Comparison of ENCODE assay signal across 26 mouse cellular contexts in the genomic region with DNA sequence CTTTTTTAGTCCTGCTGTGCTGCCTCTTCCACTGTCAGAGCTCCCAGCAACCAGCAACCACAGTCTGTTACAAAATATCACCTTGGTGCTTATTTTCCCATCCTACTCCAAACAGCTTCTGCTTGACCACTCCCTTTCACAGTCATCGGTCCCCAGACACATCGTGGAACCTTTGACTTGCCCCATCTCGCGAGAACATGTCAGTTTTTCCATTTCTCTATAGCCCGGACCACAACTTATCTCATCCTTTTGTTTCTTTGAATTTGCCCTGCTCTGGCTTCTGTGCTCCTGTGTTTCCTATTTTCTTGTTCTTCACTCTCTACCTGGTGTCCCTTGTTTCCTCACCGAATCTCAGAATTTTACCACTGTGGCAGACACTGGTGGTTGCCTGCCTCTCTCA. TPM values are rescaled to one million over a fixed set of nuclear protein-coding genes. Genes with fewer than 3 reads are reported as not detected.
DNase-seq lines count a peak whose midpoint lies in the region; ATAC-seq and TF ChIP-seq lines count a peak whose summit lies in the region.
"Had no signal": no experiment of that assay in that cellular context is flagged by ENCODE, and none has a peak within 500 bp of the region (broad histone marks: within the 10 kb centered on the region; RNA-seq: fewer than 3 reads in every experiment).

No protein-coding gene starts in this region.

- H3K4me3 ChIP-seq in CH12.LX (replicated peaks in 1 of 3; ENCODE audit: low read depth in 2 of 3, low read length in 2 of 3, poor library complexity in 1 of 3) = no peak overlapping the region
- H3K4me3 ChIP-seq: embryonic facial prominence, embryonic 13.5 days; embryonic facial prominence, embryonic 15.5 days; erythroblast, embryonic 14.5 days; forebrain, embryonic 10.5 days; forebrain, embryonic 12.5 days had no signal

- no peak for DNase-seq in frontal cortex, postnatal 25 days (ENCODE audit: low spot score in 2 of 2)
- DNase-seq in CH12.LX (ENCODE audit: extremely low read depth) (peak; percentile 54), R1 (ENCODE audit: low read depth, low spot score) (peak; percentile 25)
- DNase-seq in Muller cell, postnatal 12 days (ENCODE audit: inconsistent ontology term) = no peak
- DNase-seq: adrenal gland, adult 8-10 months; adrenal gland, postnatal 14 days; adrenal gland, postnatal 36 days; B cell, adult 2 months; cerebellum, adult 11-12 months; cerebellum, adult 2 months; cerebellum, adult 9-10 months; cerebellum, postnatal 10 days; cerebellum, postnatal 25 days; embryo, embryonic 11 days; forebrain, postnatal 0 days had no signal

- no peak for TF ChIP-seq EP300 in CH12.LX (IDR thresholded peaks at IDR 0.05; ENCODE audit: low read length)

- H3K79me2 ChIP-seq in CH12.LX (replicated peaks; ENCODE audit: control insufficient read depth, extremely low read depth, insufficient read depth, poor library complexity, severe bottlenecking) = no peaks in the 10 kb centered on the region

- H3K36me3 ChIP-seq in CH12.LX (replicated peaks in 1 of 2; ENCODE audit: control insufficient read depth in 1 of 2, insufficient read depth in 1 of 2, low read length in 1 of 2) = no peaks in the 10 kb centered on the region
- H3K36me3 ChIP-seq: embryonic facial prominence, embryonic 13.5 days; embryonic facial prominence, embryonic 15.5 days; forebrain, embryonic 10.5 days; forebrain, embryonic 12.5 days; G1E had no signal

- TF ChIP-seq POLR2A in CH12.LX (IDR thresholded peaks at IDR 0.05; ENCODE audit: low read depth, low read length) = no peak

- peaks cover 8 to 22% of the 10 kb centered on the region in 2 experiments; a peak in 3 of 4 replicates for H3K4me1 ChIP-seq in CH12.LX (ENCODE audit: control insufficient read depth in 1 of 2, insufficient read depth in 2 of 2)
- H3K4me1 ChIP-seq: embryonic facial prominence, embryonic 13.5 days; embryonic facial prominence, embryonic 15.5 days had no signal

- peak overlapping the region; percentile 13; the same call in 1 of the 2 replicates for H3K4me2 ChIP-seq in CH12.LX (ENCODE audit: insufficient read depth, low read depth, poor library complexity, severe bottlenecking)
- H3K4me2 ChIP-seq: embryonic facial prominence, embryonic 13.5 days; embryonic facial prominence, embryonic 15.5 days; forebrain, embryonic 12.5 days had no signal

- TF ChIP-seq CTCF in CH12.LX (conservative IDR thresholded peaks at IDR 0.05 in 1 of 2, IDR thresholded peaks at IDR 0.05 in 1 of 2; ENCODE audit: low read depth in 2 of 2, low read length in 2 of 2) = no peak

- no peaks in the 10 kb centered on the region for H3K27me3 ChIP-seq in CH12.LX (replicated peaks)
- H3K27me3 ChIP-seq: embryonic facial prominence, embryonic 13.5 days; embryonic facial prominence, embryonic 15.5 days; forebrain, embryonic 12.5 days had no signal

- dilution Hi-C loops in CH12.LX (cut with MboI; ENCODE audit: extremely low pct_ligation_motif_present, extremely low pct_unique_long_range_greater_than_20kb, low sequenced_read_pairs) = no loop called here

- no peak overlapping the region for H3K27ac ChIP-seq in CH12.LX (ENCODE audit: insufficient read depth, low read depth)
- H3K27ac ChIP-seq: embryonic facial prominence, embryonic 13.5 days; embryonic facial prominence, embryonic 15.5 days; forebrain, embryonic 10.5 days; forebrain, embryonic 12.5 days had no signal

- no peak for TF ChIP-seq RAD21 in CH12.LX (IDR thresholded peaks at IDR 0.05; ENCODE audit: low read depth, low read length)

- in situ Hi-C loops in CH12.LX (cut with MboI; ENCODE audit: low pct_ligation_motif_present, low pct_unique_long_range_greater_than_20kb, low sequenced_read_pairs) = no loop called here

- peak; percentile 69 for ATAC-seq in frontal cortex, adult (ENCODE audit: low TSS enrichment)
- no peak for ATAC-seq in granulocyte monocyte progenitor cell, adult 5-6 weeks (replicated peaks; ENCODE audit: poor library complexity, severe bottlenecking)
- ATAC-seq: activated CD4-positive, CD25-positive, alpha-beta regulatory T cell, adult 4 months; CD4-positive, CD25-positive, alpha-beta regulatory T cell, adult 4 months; forebrain, embryonic 14.5 days; forebrain, postnatal 0 days had no signal

- no peaks in the 10 kb centered on the region for H3K9me3 ChIP-seq in CH12.LX (replicated peaks; ENCODE audit: low read length)
- H3K9me3 ChIP-seq: embryonic facial prominence, embryonic 13.5 days; embryonic facial prominence, embryonic 15.5 days; forebrain, embryonic 10.5 days; forebrain, embryonic 12.5 days; G1E had no signal

- H3K9ac ChIP-seq in CH12.LX (ENCODE audit: insufficient read depth, low read depth) = no peak overlapping the region
- H3K9ac ChIP-seq: embryonic facial prominence, embryonic 13.5 days; embryonic facial prominence, embryonic 15.5 days; forebrain, embryonic 12.5 days; forebrain, postnatal 0 days had no signal

TF ChIP-seq in CH12.LX, 34 proteins besides CTCF, POLR2A, EP300 and RAD21:
- TF ChIP-seq JUN (IDR thresholded peaks at IDR 0.05; ENCODE audit: insufficient read depth, low read depth, low read length) (peak; percentile 59), TCF12 (IDR thresholded peaks at IDR 0.05; ENCODE audit: low read depth, low read length) (no peak), CHD2 (IDR thresholded peaks at IDR 0.05; ENCODE audit: low read length) (peak; percentile 97)

RNA-seq across cellular contexts. Expression of a gene that starts 44.2 kb away (rescaled TPM):
- 21.6 and 24.4 TPM in 2 replicates for total RNA-seq in CH12.LX (2012; rRNA removed)
- 27.6 and 28.4 TPM in 2 replicates for total RNA-seq in CH12.LX (2014; rRNA removed)
- 63.2 and 67.7 TPM in 2 replicates for polyA plus RNA-seq in CH12.LX (2012; ENCODE audit: insufficient read length, low read depth)
- 17.6 and 30.3 TPM in 2 replicates for total RNA-seq in granulocyte monocyte progenitor cell, adult 5-6 weeks (2014; fragmentation: Nextera tagmentation)
- total RNA-seq in granulocyte monocyte progenitor cell, adult 5-6 weeks (2017) = 28.7 and 33.1 TPM in 2 replicates

RNA-seq across cellular contexts. Expression of a gene that starts 59.6 kb away (rescaled TPM):
- total RNA-seq in CH12.LX (2012; rRNA removed) = 25.3 and 36.8 TPM in 2 replicates
- 93.4 and 118 TPM in 2 replicates for total RNA-seq in CH12.LX (2014; rRNA removed)
- polyA plus RNA-seq in CH12.LX (2012; ENCODE audit: insufficient read length, low read depth) = 354 and 355 TPM in 2 replicates
- 48.3 and 51.3 TPM in 2 replicates for total RNA-seq in granulocyte monocyte progenitor cell, adult 5-6 weeks (2014; fragmentation: Nextera tagmentation)
- 39.3 and 41.8 TPM in 2 replicates for total RNA-seq in granulocyte monocyte progenitor cell, adult 5-6 weeks (2017)

RNA-seq across cellular contexts. Expression of a gene that starts 59.7 kb away (rescaled TPM):
- total RNA-seq in CH12.LX (2012; rRNA removed) = 37.6 and 43.3 TPM in 2 replicates
- 81.7 and 92.8 TPM in 2 replicates for total RNA-seq in CH12.LX (2014; rRNA removed)
- polyA plus RNA-seq in CH12.LX (2012; ENCODE audit: insufficient read length, low read depth) = 34.0 and 34.7 TPM in 2 replicates
- 23.2 and 43.9 TPM in 2 replicates for total RNA-seq in granulocyte monocyte progenitor cell, adult 5-6 weeks (2014; fragmentation: Nextera tagmentation)
- 22.8 and 33.6 TPM in 2 replicates for total RNA-seq in granulocyte monocyte progenitor cell, adult 5-6 weeks (2017)

Comparison
In these comparisons a context has a peak if more than half of its experiments do, and no peak if none do; other contexts are left out.
1. DNase-seq: peak in CH12.LX (single experiment) and R1 (single experiment); none in frontal cortex, postnatal 25 days (0 of 2) and Muller cell, postnatal 12 days (single experiment).